Mouse (Mus musculus): ENCODE data around the gene Cacnb2.

Cacnb2 gene

DNA sequence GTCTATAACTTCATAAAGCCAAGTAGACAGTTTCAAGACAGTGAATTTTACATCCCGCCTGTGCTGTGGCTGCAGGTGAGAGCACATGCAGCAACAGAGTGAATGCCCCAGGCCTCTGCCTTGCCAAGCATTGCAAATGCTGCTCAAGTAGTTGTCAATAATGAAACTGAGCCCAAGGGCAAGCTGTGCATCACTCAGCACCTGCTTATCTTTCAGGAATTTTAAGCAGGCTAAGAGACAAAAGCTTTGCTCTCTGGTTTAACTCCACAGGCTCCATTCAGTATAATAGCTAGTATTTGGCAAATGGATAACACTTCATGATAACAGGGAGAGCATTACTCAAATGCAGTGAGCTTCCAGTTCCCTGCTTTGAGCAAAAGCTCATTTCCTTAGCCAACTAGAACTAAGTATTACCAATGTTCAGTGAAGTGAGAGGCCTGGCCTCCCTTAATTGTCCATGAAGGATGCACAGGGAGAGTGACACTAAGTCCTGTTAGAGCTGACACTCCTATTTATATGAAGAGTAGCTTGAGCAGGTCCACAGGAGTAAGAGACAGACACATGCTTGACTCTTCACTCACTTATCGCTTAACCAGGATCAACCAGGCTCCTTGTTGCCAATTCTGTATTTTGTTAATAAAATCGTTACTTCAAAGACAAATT lies 314.8 kb downstream of the Cacnb2 start:
- ChIA-PET CTCF (no interaction called here), POLR2A (interaction anchor here in 1 of 4 experiments (0.7 kb wide), 1 partner anchor 115 kb away, joined by 3 read pairs; no protein-coding TSS in a partner anchor)

DNA sequence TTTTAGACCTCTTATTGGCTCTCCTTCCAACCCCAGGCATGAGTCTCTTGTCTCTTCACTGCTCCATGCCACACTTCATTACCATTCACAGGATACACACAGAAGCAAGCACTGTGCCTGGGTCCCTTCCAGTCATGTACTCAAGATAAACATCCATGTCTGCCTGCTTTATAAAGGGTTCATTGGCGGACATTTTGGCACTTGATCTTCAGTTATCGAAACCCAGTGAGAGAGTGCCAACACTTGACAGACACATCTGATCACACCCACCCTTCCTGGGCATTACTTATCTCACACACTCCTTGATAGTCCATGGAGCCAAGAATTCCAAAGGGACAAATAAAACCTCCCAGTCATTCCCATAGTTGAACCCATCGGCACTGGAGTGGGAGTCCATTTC lies 327.0 kb downstream of the Cacnb2 start:
- ChIA-PET POLR2A (no interaction called here), CTCF (no interaction called here)

DNA sequence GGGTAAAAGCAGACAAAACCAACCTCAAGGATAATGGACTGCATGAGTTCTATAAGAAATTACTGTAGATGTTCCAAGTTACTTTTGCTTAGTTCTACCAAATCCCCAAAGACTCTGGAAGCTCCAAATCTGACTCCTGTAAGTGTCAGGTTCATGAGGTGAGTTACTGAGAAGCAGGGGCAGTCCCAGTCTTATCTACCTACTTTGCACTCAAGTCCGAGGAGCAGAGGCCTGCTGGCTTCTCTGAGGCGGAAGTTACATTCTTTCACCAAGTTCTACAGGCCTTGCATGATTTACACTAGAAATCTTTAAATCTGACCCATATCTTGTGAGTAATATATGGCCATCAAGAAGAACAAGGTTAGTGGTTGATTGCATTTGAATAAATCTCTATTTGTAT lies 329.1 kb downstream of the Cacnb2 start:
- ChIA-PET CTCF (no interaction called here), POLR2A (no interaction called here)

DNA sequence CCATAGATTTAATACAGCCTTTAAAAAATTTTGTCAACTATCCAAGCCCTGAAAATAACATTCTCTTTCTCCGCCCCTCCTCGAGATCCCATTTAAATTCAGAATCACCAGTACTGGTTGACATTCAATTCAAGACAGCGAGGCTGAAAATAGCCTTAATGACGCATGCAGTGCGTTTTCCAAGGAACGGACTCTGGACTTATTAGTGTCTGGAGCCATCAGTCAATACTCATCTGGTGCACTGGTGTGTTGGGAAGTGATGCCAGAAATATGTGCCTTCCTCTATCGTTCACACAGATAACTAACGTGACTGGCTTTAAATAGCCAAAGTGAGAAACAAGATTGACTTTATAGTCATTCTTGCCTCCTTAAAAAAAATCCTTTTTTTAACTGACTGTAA lies 333.6 kb downstream of the Cacnb2 start:
- ChIA-PET POLR2A (interaction anchor here in 1 of 4 experiments (0.8 kb wide), 1 partner anchor 78 kb away, joined by 3 read pairs; no protein-coding TSS in a partner anchor), CTCF (no interaction called here)

DNA sequence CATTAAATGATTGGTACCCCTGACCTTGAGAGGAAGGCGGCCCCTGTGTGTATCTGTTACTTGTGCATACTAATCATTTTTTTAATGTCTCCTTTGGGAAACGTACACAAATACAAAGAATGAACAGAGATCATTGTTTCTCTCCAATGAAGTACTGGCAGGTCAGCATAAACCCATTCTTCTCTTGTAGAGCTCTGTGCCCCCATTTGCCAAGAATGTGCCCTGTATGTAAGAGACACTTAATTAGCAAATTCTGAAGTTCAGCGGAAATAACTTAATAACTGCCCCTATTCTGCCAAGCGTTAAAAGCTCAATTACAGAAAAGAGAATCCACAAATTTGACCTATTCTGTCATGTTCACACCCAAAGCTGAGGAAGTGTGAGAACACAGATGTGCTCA lies 339.4 kb downstream of the Cacnb2 start:
- POLR2A ChIA-PET = no interaction called here
- CTCF ChIA-PET = no interaction called here

DNA sequence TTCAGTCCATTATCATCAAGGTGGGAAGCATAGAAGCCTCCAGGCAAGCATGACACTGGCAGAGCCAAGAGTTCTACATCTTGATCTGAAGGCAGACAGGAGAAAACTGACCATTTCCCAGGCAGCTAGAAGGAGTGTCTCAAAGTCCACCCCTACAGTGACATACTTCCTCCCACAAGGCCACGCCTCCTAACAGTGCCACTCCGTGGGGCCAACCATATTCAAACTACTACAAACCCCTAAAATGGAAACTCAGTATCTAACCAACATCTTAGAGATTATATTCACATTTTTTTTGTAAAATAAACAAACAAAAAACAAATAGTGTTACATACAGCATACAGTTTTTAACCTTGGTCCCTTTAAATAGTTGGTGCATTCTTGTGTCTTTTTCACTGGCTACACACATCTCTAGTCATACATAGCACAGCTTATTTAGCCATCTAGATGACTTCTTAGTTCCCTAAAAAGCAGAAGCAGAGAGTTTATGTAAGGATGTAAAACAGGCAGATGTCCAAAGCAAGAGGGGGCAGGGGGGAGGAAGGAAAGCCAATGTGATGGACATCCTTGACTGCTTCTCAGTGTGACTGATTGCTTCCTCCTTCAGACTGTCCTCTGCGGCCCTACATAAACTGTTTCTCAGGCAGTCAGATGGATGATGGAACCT lies 340.9 kb downstream of the Cacnb2 start:
- ChIA-PET POLR2A (no interaction called here), CTCF (no interaction called here)

DNA sequence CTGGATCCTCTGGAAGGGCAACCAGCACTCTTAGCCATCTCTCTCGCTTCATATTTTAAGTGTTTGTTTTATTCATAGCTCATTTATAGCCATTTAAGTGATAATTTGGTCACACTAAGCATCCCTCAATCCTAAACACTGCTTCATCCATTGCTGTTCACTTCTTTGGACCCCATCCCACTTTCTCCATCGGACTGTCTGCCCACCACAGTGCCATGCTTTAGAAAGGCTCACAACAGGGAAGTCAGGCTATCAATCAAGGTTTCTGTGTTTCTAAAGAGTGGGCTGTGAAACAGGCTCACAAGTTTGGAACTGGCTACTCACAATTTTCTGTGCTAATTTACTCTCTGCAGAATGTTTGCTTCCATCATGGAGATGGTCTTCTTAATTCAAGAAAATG lies 350.2 kb downstream of the Cacnb2 start:
- ChIA-PET POLR2A (no interaction called here), CTCF (no interaction called here)

DNA sequence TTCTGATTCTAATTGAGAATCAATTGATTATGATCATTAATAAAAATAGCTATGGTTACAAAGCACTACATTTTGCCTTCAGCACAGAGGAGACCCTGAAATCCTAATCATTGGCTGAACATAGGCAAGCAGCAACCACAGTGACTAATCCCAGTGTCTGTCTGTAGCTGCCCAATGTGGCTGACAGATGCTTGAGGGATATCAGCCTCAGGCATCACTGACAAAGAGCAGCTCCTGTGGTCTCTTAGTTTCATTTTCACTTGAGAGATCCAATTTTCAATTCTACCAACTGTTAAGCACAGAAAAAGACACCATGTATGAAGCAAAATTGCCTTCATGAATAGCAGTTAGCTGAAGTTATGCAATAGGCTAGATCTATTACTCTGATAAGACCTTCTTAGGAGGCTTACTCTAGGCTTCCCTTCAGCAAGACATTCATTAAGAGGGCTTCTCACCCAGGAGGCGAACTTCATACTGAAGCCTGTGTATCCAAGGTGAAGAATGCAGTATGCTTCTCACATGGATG lies 358.1 kb downstream of the Cacnb2 start:
- CTCF ChIA-PET = interaction anchor here in 1 of 4 experiments (0.6 kb wide), 1 partner anchor 80 kb away, joined by 3 read pairs; no protein-coding TSS in a partner anchor
- POLR2A ChIA-PET = interaction anchor here in 1 of 4 experiments (0.7 kb wide), 1 partner anchor 43 kb away, joined by 3 read pairs; no protein-coding TSS in a partner anchor

DNA sequence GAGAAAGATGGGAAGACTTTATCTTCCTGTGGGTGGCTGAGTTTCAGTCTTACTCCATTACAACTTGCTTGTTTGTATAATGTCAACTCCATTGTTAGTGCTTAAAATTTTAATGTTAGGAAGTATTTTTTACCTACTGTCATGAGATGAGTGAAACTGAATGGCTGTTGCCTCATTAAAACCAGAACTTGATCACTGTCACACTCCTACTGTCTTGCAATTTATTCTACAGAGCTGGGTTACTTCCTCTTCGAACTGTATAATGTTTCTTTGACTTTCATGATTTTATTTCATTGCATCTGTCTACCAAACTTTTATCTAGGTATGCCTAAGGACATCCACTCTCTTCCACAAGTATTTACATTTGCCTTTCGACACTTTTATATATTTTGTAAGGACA lies 358.6 kb downstream of the Cacnb2 start:
- POLR2A ChIA-PET = interaction anchor here in 1 of 4 experiments (0.7 kb wide), 1 partner anchor 43 kb away, joined by 3 read pairs; no protein-coding TSS in a partner anchor
- CTCF ChIA-PET = no interaction called here

DNA sequence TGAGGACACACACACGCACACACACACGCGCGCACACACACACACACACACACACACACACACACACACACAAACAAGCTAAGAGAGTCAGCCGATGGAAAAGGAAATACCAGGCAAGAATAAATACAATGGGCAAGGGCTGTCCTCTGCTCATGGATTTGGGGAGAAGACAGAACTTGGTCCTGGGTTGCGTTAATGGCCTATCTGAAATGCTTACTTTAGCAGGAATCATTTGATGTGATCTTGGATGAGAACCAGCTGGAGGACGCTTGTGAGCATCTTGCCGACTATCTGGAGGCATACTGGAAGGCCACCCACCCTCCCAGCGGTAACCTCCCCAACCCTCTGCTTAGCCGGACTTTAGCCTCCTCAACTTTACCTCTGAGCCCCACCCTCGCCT lies 381.1 kb downstream of the Cacnb2 start:
- ChIA-PET CTCF (no interaction called here), POLR2A (no interaction called here)

DNA sequence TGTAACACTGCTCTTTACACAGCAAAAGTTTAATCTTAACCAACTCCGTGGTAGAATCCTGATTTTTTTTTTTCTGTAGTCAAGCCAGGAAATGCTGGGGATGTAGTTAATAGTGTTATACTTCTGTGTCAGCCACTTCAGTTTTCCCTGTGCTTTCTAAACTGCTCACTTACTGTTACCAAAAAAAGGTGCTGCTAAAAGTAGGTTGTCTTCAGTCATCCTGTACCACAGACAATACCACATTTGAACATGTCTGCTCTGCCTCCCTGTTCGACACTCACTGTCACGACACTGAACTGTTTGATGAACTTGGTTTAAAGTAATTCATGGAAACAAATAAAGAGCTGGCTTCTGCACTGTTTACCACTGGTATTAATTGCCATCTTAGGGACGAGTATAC lies 385.6 kb downstream of the Cacnb2 start:
- POLR2A ChIA-PET = no interaction called here
- CTCF ChIA-PET = no interaction called here

DNA sequence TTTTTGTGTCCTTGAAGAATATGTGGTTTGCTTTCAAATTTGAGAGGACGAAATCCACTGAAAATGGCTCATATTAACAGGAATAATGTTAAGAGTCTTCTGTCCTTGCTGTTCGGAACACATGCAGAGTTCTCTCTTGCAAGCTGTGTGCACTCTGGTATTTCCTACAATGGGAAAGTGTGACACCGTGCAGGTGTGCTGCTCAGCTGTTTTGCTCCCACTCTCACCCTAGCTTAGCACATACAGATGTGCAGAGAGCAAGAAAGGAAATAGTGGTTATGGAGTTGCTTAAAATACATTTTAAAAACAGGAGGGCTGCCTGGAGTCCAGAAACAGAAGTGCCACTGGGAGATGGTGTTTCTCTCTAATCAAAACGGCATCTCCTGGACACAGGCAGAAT lies 386.5 kb downstream of the Cacnb2 start:
- CTCF ChIA-PET = interaction anchor here in 1 of 4 experiments (0.6 kb wide), 1 partner anchor 26 kb away, joined by 3 read pairs; no protein-coding TSS in a partner anchor
- POLR2A ChIA-PET = no interaction called here

DNA sequence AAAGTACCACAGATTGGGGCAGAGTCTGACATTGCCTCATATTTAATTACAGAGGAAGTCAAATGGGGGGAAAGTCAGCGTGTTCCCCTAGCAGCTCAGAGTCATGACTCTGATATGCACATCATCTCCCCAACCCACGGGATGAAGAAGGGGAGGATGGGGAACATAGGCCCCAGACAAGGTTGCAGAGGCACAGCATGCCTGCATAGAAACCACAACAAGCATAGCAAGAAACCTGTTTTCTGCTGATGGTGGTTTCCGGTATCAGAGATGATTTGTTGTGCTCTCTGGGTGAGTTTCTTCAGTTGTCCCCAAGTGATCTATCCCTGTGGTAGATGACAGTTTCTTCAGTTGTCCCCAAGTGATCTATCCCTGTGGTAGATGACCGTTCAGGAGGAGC lies 389.6 kb downstream of the Cacnb2 start:
- CTCF ChIA-PET = no interaction called here

DNA sequence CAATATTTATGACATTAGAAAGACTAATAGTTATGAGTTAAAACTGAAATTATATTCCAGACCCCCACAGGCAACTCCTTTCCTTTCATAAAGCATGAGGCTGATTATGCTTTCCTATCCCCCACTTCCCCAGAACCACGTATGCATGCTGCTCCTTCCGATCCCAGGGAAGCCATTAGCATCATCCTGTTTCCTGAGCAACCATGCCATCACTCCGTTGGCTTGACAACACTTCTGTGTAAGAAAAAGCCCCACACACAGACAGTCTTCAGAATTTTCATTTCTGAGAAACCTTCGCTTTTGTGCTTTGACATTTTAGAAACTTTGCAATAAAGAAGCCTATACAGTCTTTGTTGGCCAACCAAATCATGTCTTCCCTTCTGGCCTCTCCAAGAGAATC lies 393.1 kb downstream of the Cacnb2 start:
- POLR2A ChIA-PET = no interaction called here
- CTCF ChIA-PET = no interaction called here

More for the DNA sequence above, 389.6 kb downstream of the Cacnb2 start:
- POLR2A ChIA-PET = no interaction called here

DNA sequence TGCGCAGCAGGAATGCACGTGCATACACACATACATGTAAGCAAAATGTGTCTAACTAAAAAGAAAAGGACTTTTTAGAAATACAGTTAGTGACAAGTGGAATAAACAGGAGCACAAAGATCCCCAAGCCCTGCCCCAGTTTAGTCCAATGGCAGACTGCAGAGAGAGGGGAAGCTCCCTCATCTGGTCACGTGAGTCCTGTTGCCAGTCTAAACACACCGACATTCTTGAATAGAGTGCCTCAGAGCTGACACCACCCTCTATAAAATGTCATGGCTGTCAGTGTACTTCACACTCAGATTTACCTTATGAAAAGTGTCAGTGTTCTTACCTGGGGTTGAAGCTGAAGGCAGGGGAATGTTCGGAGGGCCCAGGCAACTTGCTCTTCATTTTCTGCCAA lies 394.9 kb downstream of the Cacnb2 start:
- ChIA-PET POLR2A (interaction anchor here in 1 of 4 experiments (0.6 kb wide), 1 partner anchor 43 kb away, joined by 4 read pairs; no protein-coding TSS in a partner anchor), CTCF (no interaction called here)

DNA sequence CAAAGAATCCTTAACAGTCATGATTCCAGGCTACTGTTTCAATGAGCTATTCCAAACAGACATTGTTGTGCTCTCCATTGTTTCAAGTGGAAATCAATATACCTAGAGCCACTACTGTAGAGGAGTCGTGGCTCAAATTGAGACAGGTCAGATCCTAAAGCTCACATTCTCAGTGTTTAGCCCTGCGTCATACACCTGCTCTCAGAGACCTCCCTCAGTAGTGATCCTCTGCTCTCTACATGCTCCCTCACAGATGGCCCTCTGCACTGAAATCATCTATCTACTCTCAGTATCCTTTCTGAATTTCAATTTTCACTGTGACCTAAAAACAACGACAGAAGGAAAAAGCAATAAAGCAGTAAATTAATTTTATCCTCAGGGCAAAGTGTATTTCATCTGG lies 404.6 kb downstream of the Cacnb2 start:
- ChIA-PET POLR2A (no interaction called here), CTCF (interaction anchor here in 1 of 4 experiments (0.7 kb wide), 1 partner anchor 13 kb away, joined by 3 read pairs; no protein-coding TSS in a partner anchor)

DNA sequence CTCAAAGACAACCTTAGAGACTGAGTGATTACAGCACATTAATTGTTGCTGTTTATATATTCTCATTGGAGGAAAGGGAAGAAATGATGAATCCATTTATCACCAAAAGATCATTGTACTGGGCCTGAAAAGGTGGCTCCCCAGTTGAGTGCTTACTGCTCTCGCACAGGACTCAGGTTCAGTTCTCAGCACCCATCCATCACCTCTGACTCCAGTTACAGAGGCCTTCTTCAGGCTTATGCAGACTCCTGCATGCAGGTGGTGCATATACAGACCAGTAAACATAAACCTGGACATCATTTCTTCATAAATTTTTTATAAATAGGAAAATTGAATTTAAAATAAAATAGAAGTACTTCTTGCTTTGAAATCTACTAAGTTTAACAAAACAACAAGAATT lies 405.2 kb downstream of the Cacnb2 start:
- ChIA-PET CTCF (no interaction called here), POLR2A (no interaction called here)

DNA sequence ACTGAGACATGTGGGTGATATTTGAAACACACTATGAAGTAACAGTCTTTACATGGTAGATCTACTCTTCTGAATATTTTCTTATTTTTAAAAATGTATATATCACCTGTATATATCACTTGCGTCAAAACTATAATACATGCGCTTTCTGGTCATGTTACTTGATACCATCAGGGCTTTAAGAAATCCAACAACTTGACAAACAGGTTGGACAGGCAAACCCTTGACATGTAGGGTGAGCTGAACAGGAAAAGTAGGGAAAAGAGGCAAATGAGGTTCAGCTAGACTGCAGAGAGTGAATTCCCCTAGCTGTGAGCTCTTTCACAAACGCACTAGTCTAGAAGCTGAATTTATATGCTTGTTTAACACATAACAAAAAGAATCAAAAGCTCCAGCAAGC lies 423.9 kb downstream of the Cacnb2 start:
- CTCF ChIA-PET = interaction anchor here in 1 of 4 experiments (0.7 kb wide), 1 partner anchor 14 kb away, joined by 4 read pairs; no protein-coding TSS in a partner anchor
- POLR2A ChIA-PET = no interaction called here

DNA sequence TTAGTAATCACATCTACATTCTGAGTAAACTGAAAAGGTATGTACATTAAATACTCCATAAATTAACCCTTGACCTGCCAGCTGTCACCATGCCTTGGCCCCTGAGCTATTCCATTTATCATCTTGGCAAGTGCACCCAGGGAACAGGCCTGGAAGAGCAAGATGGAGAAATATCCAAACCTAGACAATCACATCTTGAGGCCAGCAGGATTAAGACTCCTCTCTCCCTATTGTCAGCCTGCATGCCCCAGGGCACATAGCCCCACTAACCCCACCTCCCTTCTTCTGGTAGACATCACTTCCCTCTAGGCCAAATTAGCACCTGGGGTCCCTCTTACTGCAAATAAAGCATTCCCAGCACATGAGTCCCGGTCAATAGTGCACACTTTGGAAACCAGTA lies 424.9 kb downstream of the Cacnb2 start:
- ChIA-PET POLR2A (no interaction called here), CTCF (no interaction called here)
